Mouse (Mus musculus) forebrain, postnatal 0 days (tissue): Measurements from ENCODE around the gene Irf2bpl. TPM values are rescaled to one million over a fixed set of nuclear protein-coding genes. Genes with fewer than 3 reads are reported as not detected.

Experiments
- ATAC-seq: fragments of 200-750 bp; cut with Nextera tagmentation; 2 replicates; pipeline ENCODE4 v1.8.0; 2017; ENCODE audit warnings: mild to moderate bottlenecking, moderate library complexity
- DNase-seq: peaks from one replicate; pipeline ENCODE4 v3.0.0-alpha.2; 2015
- H3K27ac ChIP-seq: fragments of 300-500 bp; sonication (generic); 2 replicates; pipeline ENCODE4 v1.5.1; 2014; ENCODE audit warnings: low read depth, mild to moderate bottlenecking, antibody characterized with exemption, low read length, moderate library complexity, mixed read lengths
- H3K27me3 ChIP-seq: fragments of 300-500 bp; sonication (generic); 2 replicates; pipeline ENCODE4 v1.6.1; 2014; ENCODE audit warnings: mild to moderate bottlenecking, low read length, mixed read lengths; ENCODE audit not compliant: insufficient read depth
- H3K36me3 ChIP-seq: fragments of 300-500 bp; sonication (generic); 2 replicates; pipeline ENCODE4 v1.6.1; 2014; ENCODE audit warnings: mild to moderate bottlenecking, moderate library complexity; ENCODE audit not compliant: insufficient read depth
- H3K4me1 ChIP-seq: fragments of 300-500 bp; sonication (generic); 2 replicates; pipeline ENCODE4 v1.6.1; 2014; ENCODE audit warnings: antibody characterized with exemption; ENCODE audit not compliant: insufficient read depth
- H3K4me2 ChIP-seq: fragments of 300-500 bp; sonication (generic); 2 replicates; pipeline ENCODE4 v1.6.1; 2014; ENCODE audit warnings: low read depth, mild to moderate bottlenecking, moderate library complexity
- H3K4me3 ChIP-seq: fragments of 300-500 bp; sonication (generic); 2 replicates; pipeline ENCODE4 v1.5.1; 2014; ENCODE audit warnings: low read depth, low read length, mixed read lengths
- H3K9ac ChIP-seq: fragments of 300-500 bp; sonication (generic); 2 replicates; pipeline ENCODE4 v1.6.1; 2014; ENCODE audit warnings: mild to moderate bottlenecking
- H3K9me3 ChIP-seq: fragments of 300-500 bp; sonication (generic); 2 replicates; pipeline ENCODE4 v1.6.1; 2016; ENCODE audit warnings: low read length
- CTCF ChIP-seq: sonication (generic); IDR thresholded peaks from 2 replicates; pipeline ENCODE4 v1.5.1; 2016; ENCODE audit warnings: antibody characterized with exemption, control low read depth, low read depth
- WGBS: fragments of 180-500 bp; shearing (Covaris S2); extraction: QIAGEN DNeasy Blood & Tissue Kit; methylation state at CpG from one replicate; pipeline ENCODE4 v1.1.7; 2014; 5-methylcytosine and 5-hydroxymethylcytosine counted together
- polyA plus RNA-seq: library from polyadenylated mRNA; unstranded; fragments of >200 nt; fragmentation: Nextera tagmentation; extraction: Ambion mirVana; gene quantifications from 2 replicates; pipeline ENCODE4 v1.2.1, GENCODE M21; 2015
- total RNA-seq: library from RNA; depleted of rRNA; stranded (reverse); fragments of >200 nt; gene quantifications from 2 replicates; pipeline ENCODE4 v1.2.3, GENCODE M21; 2014

Gene Irf2bpl
- total and polyA plus RNA-seq, 2 experiments from 2014 or later: 95.7 to 161 TPM

- Histone ChIP-seq H3K9me3 (no peaks in the 10 kb centered on the region), H3K4me2 (peak overlapping the region; percentile 87), H3K4me1 (peaks cover 14% of the 10 kb centered on the region), H3K27me3 (no peaks in the 10 kb centered on the region), H3K27ac (no peak overlapping the region), H3K36me3 (peaks cover 5% of the 10 kb centered on the region), H3K9ac (no peak overlapping the region), H3K4me3 (peak overlapping the region; percentile 28; the same call in 1 of the 2 replicates)
- no peak for ATAC-seq
- WGBS: 46% methylated on average over 16 of the region's 16 CpGs
- TF ChIP-seq CTCF: no peak
- no peak for DNase-seq
Measured at GRCm38 (mm10) chr12:86878426-86879353, 5.9 kb downstream of the Irf2bpl start.

- no peak for ATAC-seq
- no peak overlapping the region for H3K27ac ChIP-seq
- no peak overlapping the region for H3K4me2 ChIP-seq
- H3K4me3 ChIP-seq: no peak overlapping the region
- DNase-seq: no peak
- H3K27me3 ChIP-seq: no peaks in the 10 kb centered on the region
- WGBS: 93% methylated on average over 4 of the region's 4 CpGs
- H3K4me1 ChIP-seq: peaks cover 14% of the 10 kb centered on the region
- H3K36me3 ChIP-seq: peaks cover 4% of the 10 kb centered on the region
- TF ChIP-seq CTCF: no peak
- H3K9ac ChIP-seq: no peak overlapping the region
- no peaks in the 10 kb centered on the region for H3K9me3 ChIP-seq
Measured at GRCm38 (mm10) chr12:86876981-86877380, 7.6 kb downstream of the Irf2bpl start.

GRCm38 (mm10) chr12:86876116-86876515 lies 8.5 kb downstream of the Irf2bpl start:
- no peak for ATAC-seq
- no peaks in the 10 kb centered on the region for H3K9me3 ChIP-seq
- no peak overlapping the region for H3K9ac ChIP-seq
- no peaks in the 10 kb centered on the region for H3K36me3 ChIP-seq
- H3K27me3 ChIP-seq: no peaks in the 10 kb centered on the region
- DNase-seq: no peak
- H3K4me1 ChIP-seq: peaks cover 14% of the 10 kb centered on the region
- 75% methylated on average over 5 of the region's 5 CpGs for WGBS
- no peak overlapping the region for H3K4me2 ChIP-seq
- no peak overlapping the region for H3K4me3 ChIP-seq
- H3K27ac ChIP-seq: no peak overlapping the region
- TF ChIP-seq CTCF: no peak

GRCm38 (mm10) chr12:86872335-86873040 lies 12.1 kb downstream of the Irf2bpl start:
- no peak overlapping the region for H3K4me2 ChIP-seq
- H3K4me3 ChIP-seq: no peak overlapping the region
- H3K27me3 ChIP-seq: no peaks in the 10 kb centered on the region
- WGBS: 65% methylated on average over 9 of the region's 9 CpGs
- TF ChIP-seq CTCF: no peak
- DNase-seq: no peak
- no peak overlapping the region for H3K9ac ChIP-seq
- no peak overlapping the region for H3K27ac ChIP-seq
- no peaks in the 10 kb centered on the region for H3K9me3 ChIP-seq
- ATAC-seq: peak; percentile 34; the same call in 1 of the 2 replicates
- H3K36me3 ChIP-seq: no peaks in the 10 kb centered on the region
- H3K4me1 ChIP-seq: no peaks in the 10 kb centered on the region

GRCm38 (mm10) chr12:86871666-86872334 lies 12.8 kb downstream of the Irf2bpl start:
- Histone ChIP-seq H3K4me2 (no peak overlapping the region), H3K27ac (no peak overlapping the region), H3K4me3 (no peak overlapping the region), H3K36me3 (no peaks in the 10 kb centered on the region), H3K4me1 (no peaks in the 10 kb centered on the region), H3K27me3 (no peaks in the 10 kb centered on the region), H3K9me3 (no peaks in the 10 kb centered on the region), H3K9ac (no peak overlapping the region)
- WGBS: 82% methylated on average over 4 of the region's 4 CpGs
- no peak for TF ChIP-seq CTCF
- ATAC-seq (no peak), DNase-seq (no peak)

- no peaks in the 10 kb centered on the region for H3K27me3 ChIP-seq
- no peak overlapping the region for H3K27ac ChIP-seq
- no peaks in the 10 kb centered on the region for H3K9me3 ChIP-seq
- ATAC-seq (no peak), DNase-seq (no peak)
- no peaks in the 10 kb centered on the region for H3K4me1 ChIP-seq
- no peak overlapping the region for H3K4me2 ChIP-seq
- H3K4me3 ChIP-seq: no peak overlapping the region
- H3K36me3 ChIP-seq: no peaks in the 10 kb centered on the region
- no peak overlapping the region for H3K9ac ChIP-seq
- WGBS: 97% methylated on average over 3 of the region's 3 CpGs
- TF ChIP-seq CTCF: peak; percentile 15; the same call in 1 of the 2 replicates
Measured at GRCm38 (mm10) chr12:86870996-86871395, 13.6 kb downstream of the Irf2bpl start.

GRCm38 (mm10) chr12:86869761-86870160 lies 14.8 kb downstream of the Irf2bpl start:
- H3K36me3 ChIP-seq: no peaks in the 10 kb centered on the region
- no peak overlapping the region for H3K4me3 ChIP-seq
- 93% methylated on average over 6 of the region's 6 CpGs for WGBS
- no peak for TF ChIP-seq CTCF
- no peak overlapping the region for H3K4me2 ChIP-seq
- no peak overlapping the region for H3K9ac ChIP-seq
- H3K9me3 ChIP-seq: no peaks in the 10 kb centered on the region
- no peaks in the 10 kb centered on the region for H3K4me1 ChIP-seq
- no peak overlapping the region for H3K27ac ChIP-seq
- ATAC-seq (no peak), DNase-seq (no peak)
- H3K27me3 ChIP-seq: no peaks in the 10 kb centered on the region
